Mouse (Mus musculus) MEL (cell line): ENCODE data around the gene Rsbn1. TPM values are rescaled to one million over a fixed set of nuclear protein-coding genes. Genes with fewer than 3 reads are reported as not detected.

Experiments used
- DNase-seq: peaks from one replicate; pipeline ENCODE4 v3.0.0; 2011; ENCODE audit warnings: low read depth, low spot score
- H3K27ac ChIP-seq: 2 replicates; pipeline ENCODE4 v1.5.1; 2012; ENCODE audit warnings: low read depth, mild to moderate bottlenecking, control low read depth, low read length, moderate library complexity; ENCODE audit not compliant: control insufficient read depth
- H3K27me3 ChIP-seq, 2 experiments: fragments of 150-350 bp in 1 of 2; sonication (generic) in 1 of 2; 2 replicates each; pipeline ENCODE4 v1.6.1; 2012; ENCODE audit warnings: low read length in 2 of 2, mild to moderate bottlenecking in 2 of 2, improper control_type of control experiment in 1 of 2, moderate library complexity in 1 of 2; ENCODE audit not compliant: insufficient read depth in 2 of 2, control insufficient read depth in 1 of 2
- H3K36me3 ChIP-seq, 2 experiments: 2 replicates each; pipeline ENCODE4 v1.6.1; 2012 to 2014; ENCODE audit warnings: low read length in 2 of 2, improper control_type of control experiment in 1 of 2, inconsistent platforms in 1 of 2, mild to moderate bottlenecking in 1 of 2; ENCODE audit not compliant: insufficient read depth in 2 of 2, control insufficient read depth in 1 of 2
- H3K4me1 ChIP-seq, 2 experiments: fragments of 150-350 bp in 1 of 2; sonication (generic) in 1 of 2; 2 replicates each; pipeline ENCODE4 v1.6.1; 2012; ENCODE audit warnings: low read length in 2 of 2, improper control_type of control experiment in 1 of 2, mild to moderate bottlenecking in 1 of 2; ENCODE audit not compliant: insufficient read depth in 2 of 2, control insufficient read depth in 1 of 2
- H3K4me3 ChIP-seq, 2 experiments: fragments of 150-350 bp in 1 of 2; sonication (generic) in 1 of 2; 2 replicates each; pipeline ENCODE4 v1.5.1; 2012; ENCODE audit warnings: low read depth in 2 of 2, low read length in 2 of 2, mild to moderate bottlenecking in 2 of 2, moderate library complexity in 2 of 2, control low read depth in 1 of 2, improper control_type of control experiment in 1 of 2; ENCODE audit not compliant: control insufficient read depth in 1 of 2, insufficient read depth in 1 of 2
- H3K79me2 ChIP-seq: 2 replicates; pipeline ENCODE4 v1.6.1; 2012; ENCODE audit warnings: mild to moderate bottlenecking, low read length, moderate library complexity; ENCODE audit not compliant: control insufficient read depth, poor library complexity, insufficient read depth
- H3K9ac ChIP-seq: 2 replicates; pipeline ENCODE4 v1.6.1; 2012; ENCODE audit warnings: low read depth, mild to moderate bottlenecking, control low read depth, low read length, moderate library complexity; ENCODE audit not compliant: control insufficient read depth, poor library complexity, severe bottlenecking
- H3K9me3 ChIP-seq: fragments of 150-350 bp; sonication (generic); replicated peaks from 2 replicates; pipeline ENCODE4 v1.6.1; 2012; ENCODE audit warnings: mild to moderate bottlenecking, low read length, improper control_type of control experiment, moderate library complexity; ENCODE audit not compliant: insufficient read depth
- BHLHE40 ChIP-seq: IDR thresholded peaks from 2 replicates; pipeline ENCODE4 v1.6.1; 2012; ENCODE audit warnings: low read depth, mild to moderate bottlenecking, inconsistent platforms, low read length, improper control_type of control experiment, borderline replicate concordance
- ETS1 ChIP-seq: IDR thresholded peaks from 2 replicates; pipeline ENCODE4 v1.6.1; 2012; ENCODE audit warnings: low read depth, mild to moderate bottlenecking, inconsistent platforms, low read length, improper control_type of control experiment, moderate library complexity
- GABPA ChIP-seq: IDR thresholded peaks from 2 replicates; pipeline ENCODE4 v1.6.1; 2012; ENCODE audit warnings: low read depth, mild to moderate bottlenecking, inconsistent platforms, low read length, improper control_type of control experiment, moderate library complexity
- HCFC1 ChIP-seq: IDR thresholded peaks from 2 replicates; pipeline ENCODE4 v1.6.1; 2012; ENCODE audit warnings: low read depth, mild to moderate bottlenecking, inconsistent platforms, low read length, improper control_type of control experiment, moderate library complexity
- JUND ChIP-seq: IDR thresholded peaks from 2 replicates; pipeline ENCODE4 v1.6.1; 2011; ENCODE audit warnings: low read depth, mild to moderate bottlenecking, improper control_type of control experiment, low read length
- KAT2A ChIP-seq: conservative IDR thresholded peaks from 2 replicates; pipeline ENCODE4 v1.6.1; 2012; ENCODE audit warnings: low read depth, low read length, improper control_type of control experiment, inconsistent platforms
- MAX ChIP-seq: IDR thresholded peaks from 2 replicates; pipeline ENCODE4 v1.6.1; 2011; ENCODE audit warnings: low read length, improper control_type of control experiment
- MAZ ChIP-seq: IDR thresholded peaks from 2 replicates; pipeline ENCODE4 v1.6.1; 2012; ENCODE audit warnings: low read depth, mild to moderate bottlenecking, inconsistent platforms, low read length, improper control_type of control experiment
- MEF2A ChIP-seq: IDR thresholded peaks from 2 replicates; pipeline ENCODE4 v1.6.1; 2014; ENCODE audit warnings: low read depth, mild to moderate bottlenecking, inconsistent platforms, low read length, improper control_type of control experiment; ENCODE audit not compliant: poor library complexity, insufficient replicate concordance, severe bottlenecking; ENCODE audit errors: extremely low read depth
- MYB ChIP-seq: IDR thresholded peaks from 2 replicates; pipeline ENCODE4 v1.6.1; 2011; ENCODE audit warnings: mild to moderate bottlenecking, low read depth, low read length, improper control_type of control experiment
- MYC ChIP-seq: IDR thresholded peaks from 2 replicates; pipeline ENCODE4 v1.6.1; 2011; ENCODE audit warnings: low read depth, mild to moderate bottlenecking, low read length, improper control_type of control experiment, moderate library complexity
- NRF1 ChIP-seq: IDR thresholded peaks from 2 replicates; pipeline ENCODE4 v1.6.1; 2014; ENCODE audit warnings: low read depth, mild to moderate bottlenecking, inconsistent platforms, low read length, improper control_type of control experiment, moderate library complexity; ENCODE audit not compliant: poor library complexity, insufficient read depth, severe bottlenecking
- POLR2A ChIP-seq, 2 experiments: IDR thresholded peaks; 2 replicates each; pipeline ENCODE4 v1.6.1; 2011 to 2012; ENCODE audit warnings: low read length in 2 of 2, mild to moderate bottlenecking in 2 of 2, control low read depth in 1 of 2, improper control_type of control experiment in 1 of 2, low read depth in 1 of 2, moderate library complexity in 1 of 2; ENCODE audit not compliant: control insufficient read depth in 1 of 2, insufficient read depth in 1 of 2, poor library complexity in 1 of 2
- POLR2AphosphoS2 ChIP-seq: IDR thresholded peaks from 2 replicates; pipeline ENCODE4 v1.6.1; 2011; ENCODE audit warnings: low read length, improper control_type of control experiment
- RCOR1 ChIP-seq: IDR thresholded peaks from 2 replicates; pipeline ENCODE4 v1.6.1; 2012; ENCODE audit warnings: low read depth, mild to moderate bottlenecking, inconsistent platforms, low read length, improper control_type of control experiment
- SMC3 ChIP-seq: IDR thresholded peaks from 2 replicates; pipeline ENCODE4 v1.6.1; 2011; ENCODE audit warnings: low read depth, low read length, improper control_type of control experiment
- UBTF ChIP-seq: IDR thresholded peaks from 2 replicates; pipeline ENCODE4 v1.6.1; 2012; ENCODE audit warnings: low read depth, mild to moderate bottlenecking, inconsistent platforms, low read length, improper control_type of control experiment, moderate library complexity, borderline replicate concordance; ENCODE audit not compliant: insufficient read depth
- USF1 ChIP-seq: IDR thresholded peaks from 2 replicates; pipeline ENCODE4 v1.6.1; 2014; ENCODE audit warnings: low read depth, mild to moderate bottlenecking, inconsistent platforms, low read length, improper control_type of control experiment, moderate library complexity
- USF2 ChIP-seq, 2 experiments: IDR thresholded peaks; 2 replicates each; pipeline ENCODE4 v1.6.1; 2011 to 2012; ENCODE audit warnings: improper control_type of control experiment in 2 of 2, low read length in 2 of 2, borderline replicate concordance in 1 of 2, inconsistent platforms in 1 of 2, low read depth in 1 of 2, mild to moderate bottlenecking in 1 of 2; ENCODE audit not compliant: insufficient read depth in 1 of 2
- ZKSCAN1 ChIP-seq: IDR thresholded peaks from 2 replicates; pipeline ENCODE4 v1.6.1; 2012; ENCODE audit warnings: low read depth, mild to moderate bottlenecking, inconsistent platforms, low read length, improper control_type of control experiment, moderate library complexity
- polyA plus RNA-seq, 2 experiments: library from polyadenylated mRNA; stranded (reverse) in 1 of 2; unstranded in 1 of 2; fragments of >175 nt in 1 of 2; fragments of >200 nt in 1 of 2; gene quantifications; 2 replicates each; pipeline versions ENCODE4 v1.2.1 to v1.2.4; 2012; ENCODE audit warnings: low replicate concordance in 2 of 2, low read depth in 1 of 2; ENCODE audit not compliant: insufficient read length in 2 of 2, insufficient read depth in 1 of 2, missing spikeins in 1 of 2
- total RNA-seq: library from RNA; depleted of rRNA; stranded (reverse); fragments of 300-350 nt; gene quantifications from 2 replicates; pipeline ENCODE4 v1.2.3, GENCODE M21; 2012

Rsbn1 gene
- total and polyA plus RNA-seq, 3 experiments, result 10.5 to 37.3 (median 10.8) TPM

GRCm38 (mm10) chr3:103907335-103908030 is 6.4 kb upstream of the Rsbn1 start:
- DNase-seq, result no peak
- Histone ChIP-seq H3K27ac (no peak overlapping the region), H3K79me2 (no peaks in the 10 kb centered on the region), H3K4me1 (no peaks in the 10 kb centered on the region), H3K4me3 (no peak overlapping the region), H3K9ac (no peak overlapping the region), H3K36me3 (peaks cover 0 to 2% of the 10 kb centered on the region in 2 experiments; a peak in 2 of 4 replicates), H3K27me3 (no peaks in the 10 kb centered on the region), H3K9me3 (no peaks in the 10 kb centered on the region)
- TF ChIP-seq BHLHE40 (no peak), MEF2A (no peak), UBTF (no peak), NRF1 (no peak), POLR2AphosphoS2 (no peak), ETS1 (no peak), ZKSCAN1 (no peak), MYB (no peak), USF1 (no peak), MYC (no peak), KAT2A (no peak), SMC3 (no peak), MAX (no peak), HCFC1 (no peak), JUND (no peak), GABPA (no peak), RCOR1 (no peak), MAZ (no peak), POLR2A (IDR thresholded peaks at IDR 0.05; ENCODE audit: control insufficient read depth in 1 of 2, insufficient read depth in 1 of 2, low read depth in 1 of 2, low read length in 2 of 2, poor library complexity in 1 of 2) (no peak)

- H3K4me1 ChIP-seq, result 0 out of 4 replicates have a peak, but pooled peaks cover 0 to 3% of the 10 kb centered on the region in 2 experiments
- H3K79me2 ChIP-seq, result no peaks in the 10 kb centered on the region
- no peak overlapping the region for H3K27ac ChIP-seq
- H3K9me3 ChIP-seq, result no peaks in the 10 kb centered on the region
- H3K9ac ChIP-seq, result no peak overlapping the region
- no peak for DNase-seq
- H3K4me3 ChIP-seq, result no peak overlapping the region
- peaks cover 0 to 6% of the 10 kb centered on the region in 2 experiments; a peak in 2 of 4 replicates for H3K36me3 ChIP-seq
- no peaks in the 10 kb centered on the region for H3K27me3 ChIP-seq
- TF ChIP-seq USF2 (IDR thresholded peaks at IDR 0.05; ENCODE audit: borderline replicate concordance in 1 of 2, insufficient read depth in 1 of 2, low read depth in 1 of 2, low read length in 2 of 2), result no peak
- TF ChIP-seq MEF2A, result no peak
Measured at GRCm38 (mm10) chr3:103908781-103909180, 5.1 kb upstream of the Rsbn1 start.
